Mouse (Mus musculus): Measurements from ENCODE around the gene Vhl.

GRCm38 (mm10) chr6:113604432-113605223 lies 19.1 kb upstream of the Vhl start, which contains the start of gene Brk1:
- peak; percentile 52 for TF ChIP-seq CTCF (conservative IDR thresholded peaks at IDR 0.05; ENCODE audit: low read length)
- TF ChIP-seq POU5F1 (IDR thresholded peaks at IDR 0.05; ENCODE audit: borderline replicate concordance, low read length), result no peak
